Mouse (Mus musculus): ENCODE measurements around the gene Sft2d1. TPM values are rescaled to one million over a fixed set of nuclear protein-coding genes. Genes with fewer than 3 reads are reported as not detected.
A peak's percentile ranks its signal among the peaks of the same experiment; 100 is the strongest.

Gene Sft2d1
- polyA plus RNA-seq, 1 experiment from 2014 or later: 155 TPM

DNA sequence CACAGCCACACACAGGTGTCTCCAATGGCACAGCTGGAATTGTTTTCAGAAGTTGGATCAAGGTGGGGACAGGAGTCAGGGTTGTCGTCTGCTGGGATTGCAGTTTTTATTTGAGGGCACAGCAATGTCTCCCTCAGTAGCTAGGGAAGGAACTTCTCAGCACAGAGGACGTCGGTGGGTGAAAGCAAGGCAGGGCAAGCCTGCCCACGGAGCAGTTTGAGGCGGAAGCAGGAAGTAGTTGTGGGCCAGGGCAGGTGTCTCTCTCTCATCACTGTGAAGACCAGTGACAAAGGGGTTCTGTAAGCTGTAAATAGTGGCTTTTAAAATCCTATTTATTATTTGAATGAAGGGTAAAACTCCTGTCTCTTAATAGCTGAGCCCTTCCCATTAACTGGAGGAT lies 31.8 kb downstream of the Sft2d1 start:
- Histone ChIP-seq H3K27me3 (peaks cover 23% of the 10 kb centered on the region), H3K27ac (no peak overlapping the region; the same call in 1 of the 2 replicates), H3K4me2 (replicated peaks) (peak overlapping the region; percentile 98), H3K9me3 (no peaks in the 10 kb centered on the region), H3K4me1 (replicated peaks) (peaks cover 37% of the 10 kb centered on the region), H3K9ac (replicated peaks) (peak overlapping the region; percentile 51; the same call in 1 of the 2 replicates), H3K36me3 (no peaks in the 10 kb centered on the region), H3K4me3 (replicated peaks) (peak overlapping the region; percentile 74)
- 44% methylated on average over 5 of the region's 5 CpGs for WGBS
- no peak for ATAC-seq

DNA sequence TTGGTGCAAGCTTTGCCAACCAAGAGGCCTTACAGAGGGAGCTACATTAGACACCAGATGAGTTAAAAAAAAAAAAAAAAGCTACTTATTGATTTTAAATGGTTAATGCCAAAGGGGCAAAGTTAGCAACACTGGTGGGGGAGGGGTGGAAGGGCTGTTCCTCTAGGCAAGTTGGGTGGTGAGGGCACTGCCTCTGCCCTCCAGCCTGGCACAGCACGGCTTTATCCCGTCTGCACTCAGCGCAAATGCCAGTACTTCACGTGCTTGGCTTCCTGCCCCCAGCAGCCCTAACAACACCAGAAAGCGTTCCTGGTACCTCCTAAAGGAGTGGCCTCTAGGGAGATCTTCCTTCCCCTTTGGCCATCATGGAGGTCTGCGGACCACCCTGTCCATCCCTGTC lies 32.5 kb downstream of the Sft2d1 start:
- no peak overlapping the region for H3K9ac ChIP-seq (replicated peaks)
- no peak overlapping the region for H3K4me3 ChIP-seq (replicated peaks)
- H3K36me3 ChIP-seq: no peaks in the 10 kb centered on the region
- H3K9me3 ChIP-seq: no peaks in the 10 kb centered on the region
- 70% methylated on average over 6 of the region's 6 CpGs for WGBS
- H3K27me3 ChIP-seq: peaks cover 23% of the 10 kb centered on the region
- H3K27ac ChIP-seq: no peak overlapping the region
- peaks cover 37% of the 10 kb centered on the region for H3K4me1 ChIP-seq (replicated peaks)
- H3K4me2 ChIP-seq (replicated peaks): peak overlapping the region; percentile 34
- no peak for ATAC-seq

DNA sequence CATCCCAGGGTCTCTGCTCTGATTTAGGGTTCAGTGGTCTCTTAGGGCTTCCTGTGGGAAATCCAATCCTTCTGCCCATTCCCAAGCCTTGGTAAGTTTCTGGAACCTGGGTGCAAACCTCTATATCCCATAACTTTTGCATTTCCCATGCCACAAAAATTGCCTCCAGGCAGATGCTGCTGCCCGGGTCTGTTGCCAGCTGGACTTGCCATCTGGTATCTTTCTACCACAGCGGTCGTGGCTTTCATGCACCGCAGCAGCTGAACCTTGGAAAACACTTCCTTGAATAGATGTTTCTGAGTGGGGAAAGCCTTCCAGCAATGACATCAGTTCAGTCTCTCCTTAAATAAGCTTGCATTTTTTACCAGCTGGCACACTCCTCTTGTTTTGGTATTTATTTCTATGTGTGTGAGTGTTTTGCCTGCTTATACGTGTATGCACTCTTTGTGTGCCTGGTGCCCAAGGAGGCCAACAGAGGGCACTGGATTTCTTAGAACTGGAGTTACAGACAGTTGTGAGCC lies 36.9 kb downstream of the Sft2d1 start:
- Histone ChIP-seq H3K9ac (replicated peaks) (no peak overlapping the region), H3K36me3 (no peaks in the 10 kb centered on the region), H3K9me3 (no peaks in the 10 kb centered on the region), H3K4me1 (replicated peaks) (peaks cover 8% of the 10 kb centered on the region), H3K27ac (no peak overlapping the region), H3K4me3 (replicated peaks) (no peak overlapping the region), H3K27me3 (no peaks in the 10 kb centered on the region), H3K4me2 (replicated peaks) (no peak overlapping the region)
- whole genome bisulfite sequencing: 73% methylated on average over 5 of the region's 5 CpGs
- ATAC-seq: no peak

DNA sequence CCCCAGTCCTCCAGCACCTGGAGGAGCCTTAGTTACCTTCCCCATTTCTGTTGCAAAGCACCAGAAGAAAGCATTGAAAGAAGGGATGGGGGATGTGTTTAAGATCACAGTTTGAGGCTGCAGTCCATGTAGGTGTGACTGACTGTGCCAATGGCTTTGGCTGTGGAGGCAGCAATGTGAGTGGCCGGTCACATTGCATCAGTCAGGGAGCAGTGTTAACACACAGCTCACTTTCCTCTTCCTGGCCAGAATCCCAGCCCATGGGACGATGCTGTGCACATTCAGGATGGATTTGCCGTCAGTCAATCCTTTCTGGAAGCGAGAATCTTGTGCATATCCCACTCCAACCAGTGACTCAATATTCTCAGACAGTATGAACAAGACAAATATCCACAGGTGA lies 38.0 kb downstream of the Sft2d1 start:
- Histone ChIP-seq H3K4me2 (replicated peaks) (no peak overlapping the region), H3K4me3 (replicated peaks) (no peak overlapping the region), H3K27ac (no peak overlapping the region), H3K9me3 (no peaks in the 10 kb centered on the region), H3K9ac (replicated peaks) (no peak overlapping the region), H3K4me1 (replicated peaks) (no peaks in the 10 kb centered on the region), H3K36me3 (no peaks in the 10 kb centered on the region), H3K27me3 (no peaks in the 10 kb centered on the region)
- 87% methylated on average over 4 of the region's 4 CpGs for WGBS
- ATAC-seq: no peak

DNA sequence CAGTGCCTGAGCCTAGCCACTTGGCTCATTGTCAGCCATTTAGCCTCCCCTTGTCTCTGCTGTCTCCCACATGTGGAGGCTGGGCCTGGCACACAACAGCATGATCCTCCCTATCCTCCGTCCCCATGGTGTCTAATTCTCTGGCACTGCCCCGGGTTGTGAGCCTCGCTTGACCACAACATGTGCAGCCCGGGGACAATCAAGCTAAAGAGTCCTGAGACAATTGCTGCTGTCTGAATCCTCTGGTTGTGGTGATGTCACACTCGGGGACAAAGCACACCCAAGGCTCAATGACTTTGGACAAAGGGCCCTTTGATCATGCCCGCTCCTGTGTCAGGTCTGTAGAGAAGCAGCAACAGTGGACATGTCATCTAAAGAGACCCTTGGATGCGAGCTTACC lies 40.2 kb downstream of the Sft2d1 start:
- no peak overlapping the region for H3K9ac ChIP-seq (replicated peaks)
- no peak overlapping the region for H3K27ac ChIP-seq
- no peak overlapping the region for H3K4me3 ChIP-seq (replicated peaks)
- no peaks in the 10 kb centered on the region for H3K27me3 ChIP-seq
- H3K9me3 ChIP-seq: no peaks in the 10 kb centered on the region
- 24% methylated on average over 7 of the region's 7 CpGs for WGBS
- no peaks in the 10 kb centered on the region for H3K4me1 ChIP-seq (replicated peaks)
- ATAC-seq: 0 out of 2 replicates have a peak, but pooled peaks have one; percentile 17
- no peaks in the 10 kb centered on the region for H3K36me3 ChIP-seq
- no peak overlapping the region for H3K4me2 ChIP-seq (replicated peaks)

DNA sequence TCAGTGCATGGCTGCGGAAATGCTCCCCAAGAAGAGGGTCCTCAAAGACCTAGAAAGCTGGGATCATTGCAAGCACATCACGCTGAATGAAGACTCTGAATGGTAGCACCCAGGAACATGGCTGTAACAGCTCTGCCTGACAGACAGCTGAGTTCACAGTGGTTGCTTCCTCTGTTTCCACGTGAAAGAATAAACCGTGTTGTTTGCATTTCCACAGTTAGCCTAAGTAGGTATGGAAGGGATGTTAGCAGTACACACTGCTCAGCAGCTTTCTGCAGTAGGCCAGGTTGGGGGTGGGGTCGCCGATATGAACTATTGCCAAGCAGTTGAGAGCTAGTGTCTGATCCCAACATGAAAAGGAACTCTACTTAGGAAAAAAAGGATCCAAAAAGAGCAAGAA lies 44.8 kb downstream of the Sft2d1 start, which contains the start of gene T2:
TSS of gene T2 (plus strand) at position 301 of the 400 bp plus-strand sequence.
- 89% methylated on average over 6 of the region's 6 CpGs for WGBS
- no peak within 1 kb of the TSS for H3K4me2 ChIP-seq (replicated peaks)
- no peak within 1 kb of the TSS for H3K9ac ChIP-seq (replicated peaks)
- no peaks in the 10 kb centered on the region for H3K27me3 ChIP-seq
- H3K9me3 ChIP-seq: no peaks in the 10 kb centered on the region
- peaks cover under 1% of the 10 kb centered on the region; the same call in 1 of the 2 replicates for H3K4me1 ChIP-seq (replicated peaks)
- H3K4me3 ChIP-seq (replicated peaks): no peak within 1 kb of the TSS
- H3K27ac ChIP-seq: no peak within 1 kb of the TSS
- H3K36me3 ChIP-seq: no peaks in the 10 kb centered on the region
- ATAC-seq: no peak

DNA sequence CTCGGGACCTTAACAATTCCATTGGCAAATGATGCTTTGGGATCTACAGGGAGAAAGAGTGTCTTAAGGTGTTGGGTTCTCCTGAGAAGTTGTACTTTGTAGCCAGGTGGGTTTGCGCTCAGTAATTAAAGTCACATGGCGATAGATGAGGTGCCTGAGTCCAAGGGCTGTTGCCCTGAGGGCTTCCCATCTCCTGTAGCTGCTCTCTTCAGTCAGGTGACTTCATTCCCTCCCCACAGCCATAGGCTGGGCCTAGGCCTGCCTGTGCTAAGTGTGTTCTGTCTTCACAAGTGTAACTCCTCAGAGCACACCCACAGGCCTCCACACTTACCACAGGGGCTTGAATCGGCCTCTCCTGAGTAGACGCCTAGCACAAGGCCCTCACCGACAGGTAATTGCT lies 46.6 kb downstream of the Sft2d1 start:
- Histone ChIP-seq H3K9me3 (no peaks in the 10 kb centered on the region), H3K4me3 (replicated peaks) (no peak overlapping the region), H3K9ac (replicated peaks) (no peak overlapping the region), H3K27ac (no peak overlapping the region), H3K4me1 (replicated peaks) (peaks cover 12% of the 10 kb centered on the region), H3K27me3 (no peaks in the 10 kb centered on the region), H3K4me2 (replicated peaks) (no peak overlapping the region), H3K36me3 (no peaks in the 10 kb centered on the region)
- no peak for ATAC-seq
- 94% methylated on average over 6 of the region's 6 CpGs for WGBS

DNA sequence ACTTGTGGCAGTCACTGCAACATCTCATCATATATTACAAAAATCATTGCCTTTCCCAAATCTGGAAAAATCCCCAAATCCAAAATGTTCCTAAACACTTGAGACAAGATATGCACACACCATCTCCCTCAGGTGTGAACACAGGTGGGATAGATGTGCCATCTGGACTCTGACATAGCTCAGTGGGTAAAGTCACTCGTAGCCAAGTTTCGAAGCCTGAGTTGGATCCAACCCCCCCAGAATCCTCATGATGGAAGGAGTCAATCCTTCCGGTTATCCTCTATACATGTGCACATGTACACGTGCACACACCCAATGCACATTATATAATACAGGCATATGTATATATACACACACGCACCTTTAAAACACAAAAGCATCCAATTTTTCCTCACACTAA lies 50.0 kb downstream of the Sft2d1 start:
- H3K36me3 ChIP-seq: no peaks in the 10 kb centered on the region

DNA sequence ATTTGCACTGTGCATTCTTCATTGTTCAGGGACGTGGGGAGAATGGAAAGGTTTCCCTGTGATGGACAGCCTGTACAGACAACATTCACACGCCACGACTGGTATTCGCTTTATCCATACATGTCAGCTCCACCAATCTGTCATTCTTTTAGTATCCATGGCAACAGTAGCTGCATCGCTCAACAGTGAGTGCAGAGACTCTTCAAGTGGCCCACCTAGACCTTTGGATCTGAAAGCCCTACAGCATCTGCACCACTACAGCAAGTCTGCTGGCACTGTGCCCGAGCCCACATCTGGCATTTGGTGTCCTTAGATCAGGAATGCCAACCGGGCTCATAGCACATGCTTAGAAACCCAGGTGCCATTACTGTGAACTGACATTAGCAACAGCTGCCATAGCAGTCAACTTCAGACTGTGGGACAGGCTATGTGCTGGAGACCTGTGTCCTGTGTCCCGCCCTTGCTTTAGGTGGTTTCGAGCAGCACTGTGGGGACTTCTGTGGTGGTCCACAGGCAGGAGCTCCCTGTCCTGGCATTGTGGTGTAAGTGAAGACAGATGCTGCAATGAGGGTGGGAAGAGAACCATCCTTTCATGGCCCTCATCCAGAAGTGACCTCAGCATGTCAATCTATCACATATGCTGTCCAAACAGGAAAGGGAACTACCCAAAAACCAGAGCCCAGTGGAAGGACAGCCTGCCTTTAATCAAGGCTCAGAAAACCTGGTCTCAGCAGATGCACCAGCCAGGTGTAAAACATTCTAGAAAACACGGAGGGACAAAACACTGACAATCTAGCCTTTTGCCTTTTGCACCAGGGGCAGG lies 50.6 kb downstream of the Sft2d1 start:
- 0 out of 2 replicates have a peak overlapping the region, but pooled peaks have one; percentile 19 for H3K27ac ChIP-seq
- peak; percentile 59 for ATAC-seq

More for the DNA sequence above, 50.0 kb downstream of the Sft2d1 start:
- no peaks in the 10 kb centered on the region for H3K9me3 ChIP-seq
- no peak for ATAC-seq
- H3K27ac ChIP-seq: 0 out of 2 replicates have a peak overlapping the region, but pooled peaks have one; percentile 19
- H3K9ac ChIP-seq (replicated peaks): no peak overlapping the region
- no peak overlapping the region for H3K4me3 ChIP-seq (replicated peaks)
- H3K4me1 ChIP-seq (replicated peaks): peaks cover 18% of the 10 kb centered on the region
- WGBS: 92% methylated on average over 5 of the region's 5 CpGs
- H3K4me2 ChIP-seq (replicated peaks): no peak overlapping the region
- no peaks in the 10 kb centered on the region for H3K27me3 ChIP-seq

DNA sequence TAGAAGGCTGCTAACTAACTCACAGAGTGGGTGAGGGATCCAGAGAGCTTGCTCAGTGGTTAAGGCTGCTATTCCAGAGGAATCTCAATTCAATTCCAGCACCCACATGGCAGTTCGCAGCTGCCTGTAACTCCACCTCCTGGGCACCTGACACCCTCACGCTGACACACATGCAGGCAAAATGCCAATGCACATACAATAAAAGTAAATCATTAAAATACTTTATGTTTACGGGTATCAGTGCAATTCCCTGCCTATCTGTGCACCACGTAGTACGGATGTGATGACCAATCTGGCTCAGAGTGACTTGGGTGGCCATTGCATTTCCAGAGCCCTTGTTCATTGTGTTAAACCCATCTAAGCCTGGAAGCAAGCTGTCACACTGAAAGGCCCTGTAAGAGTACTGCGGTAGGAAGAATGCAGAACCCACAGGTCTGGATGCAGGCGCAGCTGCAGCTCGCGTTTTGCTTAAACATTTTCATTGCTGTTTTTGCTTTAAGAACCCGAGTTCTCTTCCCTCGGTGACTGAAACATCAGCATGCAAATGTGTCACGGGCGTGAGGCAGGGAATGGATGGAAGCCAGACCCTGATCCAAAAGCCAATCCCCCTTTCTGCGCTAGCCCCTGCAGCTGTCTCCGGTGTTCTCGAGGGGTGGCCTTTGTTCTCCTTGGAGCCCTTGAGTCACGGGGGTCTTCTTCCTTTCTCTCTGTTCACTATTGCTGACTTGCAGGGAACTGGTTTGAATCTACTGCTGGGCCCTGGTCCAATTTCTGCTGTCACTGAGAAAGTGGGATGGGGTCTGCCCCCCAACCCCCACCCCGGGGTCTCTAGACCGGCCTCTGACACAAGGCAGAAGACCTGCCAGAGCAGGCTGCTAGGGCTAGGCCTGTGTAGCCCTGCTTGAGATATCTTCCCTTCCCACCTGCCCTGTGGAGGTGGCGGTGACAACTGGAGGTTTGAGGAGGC lies 56.9 kb downstream of the Sft2d1 start:
- H3K27ac ChIP-seq: peak overlapping the region; percentile 100
- H3K27me3 ChIP-seq: no peaks in the 10 kb centered on the region
- H3K9ac ChIP-seq (replicated peaks): peak overlapping the region; percentile 64
- H3K4me3 ChIP-seq (replicated peaks): peak overlapping the region; percentile 19
- 7% methylated on average over 20 of the region's 20 CpGs for WGBS
- no peaks in the 10 kb centered on the region for H3K9me3 ChIP-seq
- H3K4me1 ChIP-seq (replicated peaks): peaks cover 66% of the 10 kb centered on the region
- no peaks in the 10 kb centered on the region for H3K36me3 ChIP-seq
- peak; percentile 84 for ATAC-seq
- H3K4me2 ChIP-seq (replicated peaks): peak overlapping the region; percentile 47

More for the DNA sequence above, 50.6 kb downstream of the Sft2d1 start:
- H3K4me3 ChIP-seq (replicated peaks): no peak overlapping the region
- no peaks in the 10 kb centered on the region for H3K36me3 ChIP-seq
- no peaks in the 10 kb centered on the region for H3K27me3 ChIP-seq
- H3K9me3 ChIP-seq: no peaks in the 10 kb centered on the region
- H3K9ac ChIP-seq (replicated peaks): no peak overlapping the region
- WGBS: 62% methylated on average over 10 of the region's 10 CpGs
- peaks cover 24% of the 10 kb centered on the region for H3K4me1 ChIP-seq (replicated peaks)
- H3K4me2 ChIP-seq (replicated peaks): no peak overlapping the region

DNA sequence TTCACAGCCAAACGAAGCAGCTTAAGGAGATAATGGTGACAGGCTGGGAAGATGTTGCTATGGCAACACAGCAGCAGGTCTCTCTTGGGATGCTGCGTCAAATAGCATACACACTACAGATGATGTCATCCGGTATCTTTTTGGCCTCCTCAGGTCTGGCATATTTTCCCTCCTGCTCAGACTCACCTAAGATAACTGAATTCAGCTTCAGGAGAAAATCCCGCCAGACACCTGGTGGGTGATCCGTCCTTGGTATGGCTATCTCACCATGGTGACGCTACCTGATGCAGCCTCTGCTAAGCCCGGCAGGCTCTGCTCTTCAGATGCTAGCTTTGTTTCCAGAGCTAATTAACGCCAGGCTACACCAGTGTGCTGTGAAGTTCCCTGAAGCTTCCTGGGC lies 57.7 kb downstream of the Sft2d1 start:
- Histone ChIP-seq H3K27me3 (no peaks in the 10 kb centered on the region), H3K9me3 (no peaks in the 10 kb centered on the region), H3K4me3 (replicated peaks) (peak overlapping the region; percentile 4), H3K27ac (peak overlapping the region; percentile 100), H3K4me1 (replicated peaks) (peaks cover 70% of the 10 kb centered on the region), H3K4me2 (replicated peaks) (peak overlapping the region; percentile 47), H3K9ac (replicated peaks) (peak overlapping the region; percentile 55; the same call in 1 of the 2 replicates), H3K36me3 (no peaks in the 10 kb centered on the region)
- peak; percentile 77 for ATAC-seq
- under 1% methylated on average over 8 of the region's 8 CpGs for WGBS

Measured in midbrain, embryonic 13.5 days (tissue).